Mouse (Mus musculus) MEL (cell line): ENCODE measurements at regions not wholly inside any gene's neighbourhood (a gene's known extent, or its start where the extent isn't known, plus 50 kb on each side); places are given as distances from the start of the nearest gene placed in this dataset.

Source experiments
- CHD2 ChIP-seq: IDR thresholded peaks from 2 replicates; pipeline ENCODE4 v1.6.1; 2011; ENCODE audit warnings: low read length, improper control_type of control experiment
- CTCF ChIP-seq, 3 experiments: IDR thresholded peaks in 2 of 3; conservative IDR thresholded peaks in 1 of 3; 2 replicates each; pipeline ENCODE4 v1.5.1; 2011 to 2012; ENCODE audit warnings: low read length in 3 of 3, low read depth in 2 of 3, mild to moderate bottlenecking in 2 of 3, improper control_type of control experiment in 1 of 3, inconsistent platforms in 1 of 3, mixed read lengths in 1 of 3, moderate library complexity in 1 of 3; ENCODE audit not compliant: control insufficient read depth in 1 of 3, insufficient read depth in 1 of 3, poor library complexity in 1 of 3, severe bottlenecking in 1 of 3

DNA sequence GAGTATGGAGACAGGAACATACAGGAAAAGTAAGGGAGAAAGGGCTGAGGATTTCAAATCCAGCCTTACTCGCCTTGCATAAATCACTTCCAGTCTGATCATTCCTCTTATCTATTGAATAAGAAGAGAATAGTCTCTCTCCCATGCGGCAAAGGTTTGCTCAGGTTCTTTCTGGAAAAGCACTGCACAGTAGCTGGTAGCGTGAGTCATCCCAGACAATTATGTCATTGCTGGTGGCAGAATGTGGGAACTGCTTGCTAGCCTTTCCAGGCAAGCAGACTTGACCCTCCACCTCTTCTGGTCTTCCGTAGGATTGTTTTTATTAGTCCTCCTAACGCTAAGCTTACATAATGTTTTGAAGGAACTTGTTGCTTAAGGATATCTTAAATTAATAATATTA is 134.1 kb downstream of the Btg1 start:
- TF ChIP-seq CHD2 (no peak), CTCF (IDR thresholded peaks at IDR 0.05 in 2 of 3, conservative IDR thresholded peaks at IDR 0.05 in 1 of 3; ENCODE audit: control insufficient read depth in 1 of 3, insufficient read depth in 1 of 3, low read depth in 2 of 3, low read length in 3 of 3, poor library complexity in 1 of 3, severe bottlenecking in 1 of 3) (no peak)
